8 mouse cellular contexts compared by ENCODE assay signal in genomic region chrX:95196104-95196919, GRCm38 (mm10). TPM values are rescaled to one million over a fixed set of nuclear protein-coding genes. Genes with fewer than 3 reads are reported as not detected.
A peak's percentile ranks its signal among the peaks of the same experiment; 100 is the strongest.
DNase-seq lines count a peak whose midpoint lies in the region; ATAC-seq and TF ChIP-seq lines count a peak whose summit lies in the region.

Gene Arhgef9, minus strand, starts transcription at chrX:95196856.

- H3K4me2 ChIP-seq in midbrain, embryonic 15.5 days: peak within 1 kb of the TSS; percentile 57

- intact Hi-C loops in heart, postnatal 14 days (cut with DNase I): no loop called here
- intact Hi-C loops in left cerebral cortex, postnatal 25 days (cut with DNase I): no loop called here

- ATAC-seq in frontal cortex, adult (ENCODE audit: low TSS enrichment): peak; percentile 76
- ATAC-seq in midbrain, embryonic 15.5 days (replicated peaks): peak; percentile 89

- 27% methylated on average over 24 of the region's 24 CpGs for WGBS in midbrain, embryonic 15.5 days

- H3K36me3 ChIP-seq in midbrain, embryonic 15.5 days (replicated peaks): no peaks in the 10 kb centered on the region

- TF ChIP-seq CTCF in embryonic fibroblast, embryonic 13.5 days (IDR thresholded peaks at IDR 0.05; ENCODE audit: borderline replicate concordance, insufficient read depth, low read length): no peak

- no peaks in the 10 kb centered on the region for H3K4me1 ChIP-seq in embryonic fibroblast, embryonic 13.5 days (ENCODE audit: control insufficient read depth, insufficient read depth, low read length)
- peaks cover 5% of the 10 kb centered on the region; the same call in 1 of the 2 replicates for H3K4me1 ChIP-seq in midbrain, embryonic 15.5 days

- TF ChIP-seq POLR2A in embryonic fibroblast, embryonic 13.5 days (IDR thresholded peaks at IDR 0.05; ENCODE audit: low read depth, low read length): no peak

- H3K4me3 ChIP-seq in embryonic fibroblast, embryonic 13.5 days (ENCODE audit: insufficient read depth, low read length): peak within 1 kb of the TSS; percentile 38
- peak within 1 kb of the TSS; percentile 48 for H3K4me3 ChIP-seq in midbrain, embryonic 15.5 days

- H3K9me3 ChIP-seq in midbrain, embryonic 15.5 days: no peaks in the 10 kb centered on the region

- DNase-seq in frontal cortex, postnatal 14 days (ENCODE audit: low spot score in 2 of 2): no peak
- no peak for DNase-seq in adrenal gland, postnatal 4 days (ENCODE audit: low spot score in 2 of 2)
- peak; percentile 11 to 28 for DNase-seq in heart, postnatal 14 days
- peak in 1 of 2 experiments; percentile 17 for DNase-seq in left cerebral cortex, postnatal 25 days (ENCODE audit: low spot score in 2 of 2)
- no peak for DNase-seq in spleen, postnatal 36 days (ENCODE audit: low spot score in 2 of 2)

- no peak within 1 kb of the TSS for H3K27ac ChIP-seq in embryonic fibroblast, embryonic 13.5 days (ENCODE audit: insufficient read depth, low read length)
- peak within 1 kb of the TSS; percentile 81 for H3K27ac ChIP-seq in midbrain, embryonic 15.5 days

- peak within 1 kb of the TSS; percentile 53 for H3K9ac ChIP-seq in midbrain, embryonic 15.5 days

- H3K27me3 ChIP-seq in midbrain, embryonic 15.5 days (replicated peaks): 0 out of 2 replicates have a peak, but pooled peaks cover 3% of the 10 kb centered on the region

RNA-seq across cellular contexts. Expression of gene Arhgef9, which starts in this region (rescaled TPM):
- 10 to 100 TPM; 18.2 to 20.9 TPM for total RNA-seq in adrenal gland, postnatal 4 days (2021)
- polyA plus RNA-seq in embryonic fibroblast, embryonic 13.5 days (2011; ENCODE audit: insufficient read length, low read depth, missing spikeins): 14.7 and 16.2 TPM in 2 replicates
- 10 to 100 TPM; 15.0 to 18.1 TPM for total RNA-seq in heart, postnatal 14 days (2021)
- total RNA-seq in left cerebral cortex, postnatal 25 days (2021): 100 to 1,000 TPM; 299 to 320 TPM
- polyA plus RNA-seq in midbrain, embryonic 15.5 days (2015; fragmentation: Nextera tagmentation; extraction: Ambion mirVana): 47.3 and 50.0 TPM in 2 replicates

Comparison
In these comparisons a context has a peak if more than half of its experiments do, and no peak if none do; other contexts are left out.
1. RNA of gene Arhgef9 (total RNA-seq): 299 to 320 TPM in left cerebral cortex, postnatal 25 days; 18.2 to 20.9 TPM in adrenal gland, postnatal 4 days and 15.0 to 18.1 TPM in heart, postnatal 14 days; every median in the first group is over 10 times any median in the second.
2. DNase-seq: peak in heart, postnatal 14 days (2 of 2); none in frontal cortex, postnatal 14 days (0 of 2), adrenal gland, postnatal 4 days (0 of 2) and spleen, postnatal 36 days (0 of 2).